Mouse (Mus musculus) lung, postnatal 0 days (tissue): ENCODE results near the gene Uqcr11. TPM values are rescaled to one million over a fixed set of nuclear protein-coding genes. Genes with fewer than 3 reads are reported as not detected.

Source experiments
- ATAC-seq: fragments of 200-750 bp; cut with Nextera tagmentation; 2 replicates; pipeline ENCODE4 v1.8.0; 2017; ENCODE audit warnings: moderate library complexity
- DNase-seq: peaks from one replicate; pipeline ENCODE4 v3.0.0-alpha.2; 2016; ENCODE audit warnings: low spot score
- H3K27ac ChIP-seq: fragments of 300-500 bp; sonication (generic); 2 replicates; pipeline ENCODE4 v1.5.1; 2014; ENCODE audit warnings: antibody characterized with exemption, mild to moderate bottlenecking, low read length, mixed read lengths
- H3K27me3 ChIP-seq: fragments of 300-500 bp; sonication (generic); replicated peaks from 2 replicates; pipeline ENCODE4 v1.6.1; 2014; ENCODE audit warnings: low read length, mixed read lengths; ENCODE audit not compliant: insufficient read depth
- H3K36me3 ChIP-seq: fragments of 300-500 bp; sonication (generic); 2 replicates; pipeline ENCODE4 v1.6.1; 2014; ENCODE audit warnings: low read length, mixed read lengths; ENCODE audit not compliant: insufficient read depth
- H3K4me1 ChIP-seq: fragments of 300-500 bp; sonication (generic); 2 replicates; pipeline ENCODE4 v1.6.1; 2014; ENCODE audit warnings: antibody characterized with exemption, low read depth, low read length, mixed read lengths; ENCODE audit not compliant: insufficient read depth
- H3K4me2 ChIP-seq: fragments of 300-500 bp; sonication (generic); replicated peaks from 2 replicates; pipeline ENCODE4 v1.6.1; 2014; ENCODE audit warnings: low read depth, mild to moderate bottlenecking, low read length, moderate library complexity, mixed read lengths
- H3K4me3 ChIP-seq: fragments of 300-500 bp; sonication (generic); 2 replicates; pipeline ENCODE4 v1.5.1; 2014; ENCODE audit warnings: low read depth, low read length
- H3K9ac ChIP-seq: fragments of 300-500 bp; sonication (generic); replicated peaks from 2 replicates; pipeline ENCODE4 v1.6.1; 2014; ENCODE audit warnings: low read depth, mild to moderate bottlenecking
- H3K9me3 ChIP-seq: fragments of 300-500 bp; sonication (generic); 2 replicates; pipeline ENCODE4 v1.6.1; 2016; ENCODE audit warnings: low read length, mixed read lengths
- CTCF ChIP-seq: IDR thresholded peaks from 2 replicates; pipeline ENCODE4 v1.5.1; 2016; ENCODE audit warnings: antibody characterized with exemption, mild to moderate bottlenecking
- EP300 ChIP-seq: IDR thresholded peaks from 2 replicates; pipeline ENCODE4 v1.6.1; 2016; ENCODE audit warnings: antibody characterized with exemption, mild to moderate bottlenecking, control low read depth
- WGBS: fragments of 180-500 bp; shearing (Covaris S2); extraction: QIAGEN DNeasy Blood & Tissue Kit; methylation state at CpG from one replicate; pipeline ENCODE4 v1.1.7; 2014; 5-methylcytosine and 5-hydroxymethylcytosine counted together
- polyA plus RNA-seq: library from polyadenylated mRNA; unstranded; fragments of >200 nt; fragmentation: Nextera tagmentation; extraction: Ambion mirVana; gene quantifications from 2 replicates; pipeline ENCODE4 v1.2.1, GENCODE M21; 2015

Gene Uqcr11
- 511 and 651 TPM in 2 replicates for polyA plus RNA-seq

DNA sequence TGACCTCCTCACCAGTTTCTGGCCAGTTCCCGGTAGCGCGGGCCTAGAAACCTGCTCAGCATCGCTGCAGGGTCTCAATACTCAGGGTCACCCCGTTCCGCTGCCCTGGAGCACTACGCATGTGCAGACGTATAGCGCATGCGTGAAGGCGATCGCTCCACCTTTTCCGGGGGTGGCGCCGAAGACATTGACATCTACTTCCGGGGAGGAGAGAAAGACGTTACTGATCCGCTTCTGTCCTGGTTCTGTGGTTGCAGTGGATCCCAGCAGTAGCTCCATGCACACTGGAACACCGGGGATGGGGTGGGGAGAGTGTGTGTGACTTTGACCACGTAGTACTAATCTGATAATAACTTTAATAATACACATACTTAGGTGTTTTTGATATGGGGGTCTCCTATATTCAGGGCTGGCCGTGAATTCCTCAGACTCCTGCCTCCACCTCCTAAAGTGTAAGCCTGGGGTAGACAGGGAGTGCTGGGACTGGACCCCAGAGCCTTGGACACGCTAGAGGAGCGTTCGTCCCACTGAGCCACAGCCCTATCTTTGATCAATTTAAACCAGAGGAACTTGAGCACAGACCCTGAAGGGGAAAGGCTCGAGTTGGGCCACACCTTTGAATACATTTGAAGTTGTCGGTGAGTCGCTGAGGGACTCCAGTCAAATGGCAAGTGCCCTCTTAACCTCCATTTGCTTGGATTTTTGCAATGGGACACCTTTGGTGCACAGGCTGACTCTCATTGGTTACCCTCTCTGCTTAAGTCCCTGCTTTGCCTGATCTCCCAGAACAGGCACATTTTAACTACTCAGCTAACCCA is at the start of gene Uqcr11:
Uqcr11 (minus strand) TSS at position 147 of the 818 bp plus-strand sequence.
- no peaks in the 10 kb centered on the region for H3K9me3 ChIP-seq
- TF ChIP-seq EP300 (no peak), CTCF (no peak)

DNA sequence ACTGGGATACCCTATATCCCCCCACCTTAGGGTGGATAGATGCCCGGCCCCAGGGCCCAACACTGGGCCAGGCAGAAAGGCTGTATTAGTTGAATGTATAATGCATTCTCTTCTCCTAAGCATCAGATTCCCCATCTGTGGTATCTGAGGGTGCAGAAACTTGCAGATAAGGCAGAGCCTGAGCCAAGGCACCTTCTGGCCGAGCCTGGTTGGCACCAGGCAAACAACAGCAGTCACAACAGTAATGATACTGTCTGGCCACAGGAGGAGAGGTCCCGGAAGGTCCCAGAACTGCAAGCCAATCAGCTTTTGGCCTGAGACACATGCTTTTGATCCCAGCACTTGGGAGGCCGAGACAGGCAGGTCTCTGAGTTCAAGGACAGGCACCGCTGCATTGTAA is 49.1 kb upstream of the Uqcr11 start:
- no peaks in the 10 kb centered on the region for H3K9me3 ChIP-seq
- no peak overlapping the region for H3K9ac ChIP-seq
- no peak for ATAC-seq
- TF ChIP-seq CTCF (no peak), EP300 (no peak)
- no peak overlapping the region for H3K4me2 ChIP-seq
- H3K4me1 ChIP-seq, result no peaks in the 10 kb centered on the region
- no peak overlapping the region for H3K27ac ChIP-seq
- 76% methylated on average over 5 of the region's 5 CpGs for WGBS
- DNase-seq, result no peak
- no peaks in the 10 kb centered on the region for H3K27me3 ChIP-seq
- no peak overlapping the region for H3K4me3 ChIP-seq
- no peaks in the 10 kb centered on the region for H3K36me3 ChIP-seq

More for the DNA sequence above, at the start of gene Uqcr11:
- Histone ChIP-seq H3K4me1 (peaks cover 14% of the 10 kb centered on the region; the same call in 1 of the 2 replicates), H3K9ac (peak within 1 kb of the TSS; percentile 78), H3K36me3 (peaks cover 21% of the 10 kb centered on the region; the same call in 1 of the 2 replicates), H3K4me2 (peak within 1 kb of the TSS; percentile 92), H3K4me3 (peak within 1 kb of the TSS; percentile 74), H3K27ac (peak within 1 kb of the TSS; percentile 93), H3K27me3 (no peaks in the 10 kb centered on the region)
- WGBS, result under 1% methylated on average over 27 of the region's 27 CpGs
- ATAC-seq (peak; percentile 86), DNase-seq (peak; percentile 98)

DNA sequence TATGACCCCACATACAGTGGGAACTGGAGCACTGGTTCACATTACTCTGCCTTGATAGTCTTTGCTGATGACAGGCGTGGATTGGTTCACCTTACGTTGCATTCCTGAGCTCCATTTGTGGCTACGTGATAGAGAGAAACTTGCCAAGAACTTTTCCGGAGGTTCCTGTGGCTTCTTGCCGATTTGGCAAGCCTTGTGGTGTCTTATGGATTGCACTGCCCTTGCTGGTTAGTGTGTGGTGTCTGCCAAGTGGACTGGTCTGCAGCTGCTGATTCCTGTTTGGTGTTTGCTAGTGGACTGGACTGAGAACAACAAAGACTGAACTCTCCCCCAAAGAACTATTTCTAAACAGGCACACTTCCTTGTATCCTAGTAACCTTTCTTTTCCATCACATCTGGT is 48.2 kb upstream of the Uqcr11 start:
- no peak for ATAC-seq
- no peak overlapping the region for H3K27ac ChIP-seq
- DNase-seq, result no peak
- H3K4me2 ChIP-seq, result no peak overlapping the region
- H3K36me3 ChIP-seq, result no peaks in the 10 kb centered on the region
- no peaks in the 10 kb centered on the region for H3K4me1 ChIP-seq
- TF ChIP-seq CTCF (no peak), EP300 (no peak)
- H3K27me3 ChIP-seq, result no peaks in the 10 kb centered on the region
- H3K9ac ChIP-seq, result no peak overlapping the region
- no peaks in the 10 kb centered on the region for H3K9me3 ChIP-seq
- 73% methylated on average over 5 of the region's 5 CpGs for WGBS
- no peak overlapping the region for H3K4me3 ChIP-seq

DNA sequence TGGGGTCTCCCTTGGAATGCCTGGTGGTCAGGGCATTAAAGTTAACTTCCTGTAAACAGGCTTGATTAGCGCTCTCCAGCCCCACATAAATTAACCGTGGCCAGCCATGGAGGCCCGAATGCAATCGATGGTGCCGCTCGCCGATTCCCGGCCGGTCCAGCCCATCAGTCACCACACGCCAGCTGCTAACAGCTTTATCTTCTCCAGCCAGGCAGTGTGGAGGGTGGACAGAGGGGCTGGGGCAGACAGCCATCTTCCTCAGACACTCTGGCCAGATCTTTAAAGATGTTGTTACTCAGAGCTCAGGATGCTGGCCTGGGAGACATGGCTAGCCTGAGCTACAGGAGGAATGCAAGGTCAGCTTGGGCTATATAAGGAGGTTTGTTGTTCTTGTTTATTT is 47.0 kb upstream of the Uqcr11 start:
- Histone ChIP-seq H3K4me3 (no peak overlapping the region), H3K4me2 (no peak overlapping the region), H3K9ac (no peak overlapping the region), H3K27ac (no peak overlapping the region), H3K27me3 (no peaks in the 10 kb centered on the region), H3K36me3 (no peaks in the 10 kb centered on the region), H3K9me3 (no peaks in the 10 kb centered on the region), H3K4me1 (no peaks in the 10 kb centered on the region)
- ATAC-seq, result no peak
- 46% methylated on average over 10 of the region's 10 CpGs for WGBS
- TF ChIP-seq EP300, result no peak
- TF ChIP-seq CTCF, result no peak
- no peak for DNase-seq

DNA sequence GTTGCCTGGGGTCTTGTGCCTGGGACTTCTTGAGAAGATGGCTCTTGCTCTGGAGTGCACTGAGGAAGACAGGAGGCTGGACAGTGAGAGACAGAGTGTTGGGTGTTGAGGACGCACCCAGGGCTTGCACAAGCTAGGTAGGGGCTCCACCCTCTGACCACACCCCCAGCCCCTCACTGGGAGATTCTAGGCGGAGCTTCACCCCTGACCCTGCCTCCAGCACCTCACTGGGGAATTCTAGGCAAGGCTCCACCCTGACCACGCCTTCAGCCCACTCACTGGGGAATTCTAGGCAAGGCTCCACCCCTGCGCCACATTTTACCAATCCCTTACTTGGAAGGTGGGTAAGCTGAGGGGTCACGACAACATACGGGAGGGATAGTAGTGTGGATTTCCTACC is 44.0 kb upstream of the Uqcr11 start:
- no peak for ATAC-seq
- Histone ChIP-seq H3K9ac (no peak overlapping the region), H3K4me1 (no peaks in the 10 kb centered on the region), H3K36me3 (no peaks in the 10 kb centered on the region), H3K27me3 (no peaks in the 10 kb centered on the region), H3K9me3 (no peaks in the 10 kb centered on the region), H3K4me2 (no peak overlapping the region), H3K27ac (no peak overlapping the region), H3K4me3 (no peak overlapping the region)
- WGBS, result 7% methylated on average over 6 of the region's 6 CpGs
- no peak for DNase-seq
- no peak for TF ChIP-seq CTCF
- no peak for TF ChIP-seq EP300

DNA sequence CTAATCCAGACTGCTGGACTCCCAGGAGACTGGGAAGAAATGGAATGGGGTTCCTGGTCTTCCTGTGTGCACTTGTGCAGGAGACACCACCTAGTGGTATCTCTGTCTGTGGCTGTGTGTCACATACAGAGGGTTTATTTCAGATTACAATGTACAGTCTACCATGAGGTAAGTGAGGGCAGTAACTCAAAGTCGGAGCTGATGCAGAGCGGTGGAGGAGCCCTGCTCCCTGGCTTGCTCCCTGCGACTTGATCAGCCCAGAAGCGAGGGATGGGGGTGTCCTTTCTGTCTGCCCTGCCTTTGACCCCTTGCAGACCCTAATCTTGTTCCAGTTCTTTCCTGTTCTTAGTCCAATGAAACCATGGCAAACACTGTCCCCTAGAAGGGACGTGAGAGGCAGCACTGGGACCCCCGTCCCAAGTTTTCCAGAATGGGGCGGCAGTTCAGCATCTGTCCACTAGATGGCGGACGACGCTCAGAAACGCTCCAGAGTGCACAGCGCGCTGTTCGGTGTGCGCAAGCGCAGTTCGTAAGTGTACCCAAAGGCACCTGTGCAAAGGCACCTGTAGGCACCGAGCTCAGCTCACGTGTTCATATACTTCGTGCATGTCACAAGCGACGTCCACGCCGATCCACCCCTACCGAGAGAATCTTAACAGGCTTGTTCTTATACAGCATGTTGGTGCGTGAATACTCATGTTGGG is 39.4 kb upstream of the Uqcr11 start:
- no peak overlapping the region for H3K9ac ChIP-seq
- H3K27ac ChIP-seq, result no peak overlapping the region
- peak; percentile 88 for ATAC-seq
- H3K4me2 ChIP-seq, result no peak overlapping the region
- no peaks in the 10 kb centered on the region for H3K9me3 ChIP-seq
- no peaks in the 10 kb centered on the region for H3K4me1 ChIP-seq
- no peaks in the 10 kb centered on the region for H3K27me3 ChIP-seq
- H3K4me3 ChIP-seq, result no peak overlapping the region
- TF ChIP-seq EP300 (no peak), CTCF (peak; percentile 99)
- no peaks in the 10 kb centered on the region for H3K36me3 ChIP-seq
- DNase-seq, result peak; percentile 88
- 7% methylated on average over 26 of the region's 26 CpGs for WGBS
